Mouse (Mus musculus) MEL (cell line): ENCODE data around the gene Pi4k2a. TPM values are rescaled to one million over a fixed set of nuclear protein-coding genes. Genes with fewer than 3 reads are reported as not detected.

ENCODE experiments used
- DNase-seq: peaks from one replicate; pipeline ENCODE4 v3.0.0; 2011; ENCODE audit warnings: low read depth, low spot score
- H3K27ac ChIP-seq: 2 replicates; pipeline ENCODE4 v1.5.1; 2012; ENCODE audit warnings: low read depth, mild to moderate bottlenecking, control low read depth, low read length, moderate library complexity; ENCODE audit not compliant: control insufficient read depth
- H3K27me3 ChIP-seq, 2 experiments: fragments of 150-350 bp in 1 of 2; sonication (generic) in 1 of 2; 2 replicates each; pipeline ENCODE4 v1.6.1; 2012; ENCODE audit warnings: low read length in 2 of 2, mild to moderate bottlenecking in 2 of 2, improper control_type of control experiment in 1 of 2, moderate library complexity in 1 of 2; ENCODE audit not compliant: insufficient read depth in 2 of 2, control insufficient read depth in 1 of 2
- H3K36me3 ChIP-seq, 2 experiments: 2 replicates each; pipeline ENCODE4 v1.6.1; 2012 to 2014; ENCODE audit warnings: low read length in 2 of 2, improper control_type of control experiment in 1 of 2, inconsistent platforms in 1 of 2, mild to moderate bottlenecking in 1 of 2; ENCODE audit not compliant: insufficient read depth in 2 of 2, control insufficient read depth in 1 of 2
- H3K4me1 ChIP-seq, 2 experiments: fragments of 150-350 bp in 1 of 2; sonication (generic) in 1 of 2; 2 replicates each; pipeline ENCODE4 v1.6.1; 2012; ENCODE audit warnings: low read length in 2 of 2, improper control_type of control experiment in 1 of 2, mild to moderate bottlenecking in 1 of 2; ENCODE audit not compliant: insufficient read depth in 2 of 2, control insufficient read depth in 1 of 2
- H3K4me3 ChIP-seq, 2 experiments: fragments of 150-350 bp in 1 of 2; sonication (generic) in 1 of 2; 2 replicates each; pipeline ENCODE4 v1.5.1; 2012; ENCODE audit warnings: low read depth in 2 of 2, low read length in 2 of 2, mild to moderate bottlenecking in 2 of 2, moderate library complexity in 2 of 2, control low read depth in 1 of 2, improper control_type of control experiment in 1 of 2; ENCODE audit not compliant: control insufficient read depth in 1 of 2, insufficient read depth in 1 of 2
- H3K79me2 ChIP-seq: 2 replicates; pipeline ENCODE4 v1.6.1; 2012; ENCODE audit warnings: mild to moderate bottlenecking, low read length, moderate library complexity; ENCODE audit not compliant: control insufficient read depth, poor library complexity, insufficient read depth
- H3K9ac ChIP-seq: 2 replicates; pipeline ENCODE4 v1.6.1; 2012; ENCODE audit warnings: low read depth, mild to moderate bottlenecking, control low read depth, low read length, moderate library complexity; ENCODE audit not compliant: control insufficient read depth, poor library complexity, severe bottlenecking
- H3K9me3 ChIP-seq: fragments of 150-350 bp; sonication (generic); replicated peaks from 2 replicates; pipeline ENCODE4 v1.6.1; 2012; ENCODE audit warnings: mild to moderate bottlenecking, low read length, improper control_type of control experiment, moderate library complexity; ENCODE audit not compliant: insufficient read depth
- BHLHE40 ChIP-seq: IDR thresholded peaks from 2 replicates; pipeline ENCODE4 v1.6.1; 2012; ENCODE audit warnings: low read depth, mild to moderate bottlenecking, inconsistent platforms, low read length, improper control_type of control experiment, borderline replicate concordance
- CHD2 ChIP-seq: IDR thresholded peaks from 2 replicates; pipeline ENCODE4 v1.6.1; 2011; ENCODE audit warnings: low read length, improper control_type of control experiment
- CTCF ChIP-seq, 3 experiments: IDR thresholded peaks in 2 of 3; conservative IDR thresholded peaks in 1 of 3; 2 replicates each; pipeline ENCODE4 v1.5.1; 2011 to 2012; ENCODE audit warnings: low read length in 3 of 3, low read depth in 2 of 3, mild to moderate bottlenecking in 2 of 3, improper control_type of control experiment in 1 of 3, inconsistent platforms in 1 of 3, mixed read lengths in 1 of 3, moderate library complexity in 1 of 3; ENCODE audit not compliant: control insufficient read depth in 1 of 3, insufficient read depth in 1 of 3, poor library complexity in 1 of 3, severe bottlenecking in 1 of 3
- ELF1 ChIP-seq: IDR thresholded peaks from 2 replicates; pipeline ENCODE4 v1.6.1; 2014; ENCODE audit warnings: low read depth, mild to moderate bottlenecking, inconsistent platforms, low read length, improper control_type of control experiment, moderate library complexity
- EP300 ChIP-seq, 2 experiments: IDR thresholded peaks; 2 replicates each; pipeline ENCODE4 v1.6.1; 2011; ENCODE audit warnings: improper control_type of control experiment in 2 of 2, low read length in 2 of 2, low read depth in 1 of 2, mild to moderate bottlenecking in 1 of 2
- ETS1 ChIP-seq: IDR thresholded peaks from 2 replicates; pipeline ENCODE4 v1.6.1; 2012; ENCODE audit warnings: low read depth, mild to moderate bottlenecking, inconsistent platforms, low read length, improper control_type of control experiment, moderate library complexity
- HCFC1 ChIP-seq: IDR thresholded peaks from 2 replicates; pipeline ENCODE4 v1.6.1; 2012; ENCODE audit warnings: low read depth, mild to moderate bottlenecking, inconsistent platforms, low read length, improper control_type of control experiment, moderate library complexity
- MAX ChIP-seq: IDR thresholded peaks from 2 replicates; pipeline ENCODE4 v1.6.1; 2011; ENCODE audit warnings: low read length, improper control_type of control experiment
- MXI1 ChIP-seq: IDR thresholded peaks from 2 replicates; pipeline ENCODE4 v1.6.1; 2011; ENCODE audit warnings: mild to moderate bottlenecking, low read depth, low read length, improper control_type of control experiment
- MYB ChIP-seq: IDR thresholded peaks from 2 replicates; pipeline ENCODE4 v1.6.1; 2011; ENCODE audit warnings: mild to moderate bottlenecking, low read depth, low read length, improper control_type of control experiment
- MYC ChIP-seq: IDR thresholded peaks from 2 replicates; pipeline ENCODE4 v1.6.1; 2011; ENCODE audit warnings: low read depth, mild to moderate bottlenecking, low read length, improper control_type of control experiment, moderate library complexity
- RAD21 ChIP-seq: IDR thresholded peaks from 2 replicates; pipeline ENCODE4 v1.6.1; 2011; ENCODE audit warnings: mild to moderate bottlenecking, low read depth, low read length, improper control_type of control experiment
- RCOR1 ChIP-seq: IDR thresholded peaks from 2 replicates; pipeline ENCODE4 v1.6.1; 2012; ENCODE audit warnings: low read depth, mild to moderate bottlenecking, inconsistent platforms, low read length, improper control_type of control experiment
- SIN3A ChIP-seq: IDR thresholded peaks from 2 replicates; pipeline ENCODE4 v1.6.1; 2012; ENCODE audit warnings: low read length, improper control_type of control experiment, inconsistent platforms
- SMC3 ChIP-seq: IDR thresholded peaks from 2 replicates; pipeline ENCODE4 v1.6.1; 2011; ENCODE audit warnings: low read depth, low read length, improper control_type of control experiment
- TAL1 ChIP-seq: IDR thresholded peaks from 2 replicates; pipeline ENCODE4 v1.6.1; 2012; ENCODE audit warnings: mild to moderate bottlenecking, inconsistent platforms, low read length, moderate library complexity, mixed read lengths
- TBP ChIP-seq: IDR thresholded peaks from 2 replicates; pipeline ENCODE4 v1.8.0; 2011; ENCODE audit warnings: low read depth, low read length, improper control_type of control experiment
- USF1 ChIP-seq: IDR thresholded peaks from 2 replicates; pipeline ENCODE4 v1.6.1; 2014; ENCODE audit warnings: low read depth, mild to moderate bottlenecking, inconsistent platforms, low read length, improper control_type of control experiment, moderate library complexity
- USF2 ChIP-seq, 2 experiments: IDR thresholded peaks; 2 replicates each; pipeline ENCODE4 v1.6.1; 2011 to 2012; ENCODE audit warnings: improper control_type of control experiment in 2 of 2, low read length in 2 of 2, borderline replicate concordance in 1 of 2, inconsistent platforms in 1 of 2, low read depth in 1 of 2, mild to moderate bottlenecking in 1 of 2; ENCODE audit not compliant: insufficient read depth in 1 of 2
- ZC3H11A ChIP-seq: IDR thresholded peaks from 2 replicates; pipeline ENCODE4 v1.6.1; 2012; ENCODE audit warnings: low read depth, mild to moderate bottlenecking, inconsistent platforms, low read length, improper control_type of control experiment
- ZKSCAN1 ChIP-seq: IDR thresholded peaks from 2 replicates; pipeline ENCODE4 v1.6.1; 2012; ENCODE audit warnings: low read depth, mild to moderate bottlenecking, inconsistent platforms, low read length, improper control_type of control experiment, moderate library complexity
- ZNF384 ChIP-seq: IDR thresholded peaks from 2 replicates; pipeline ENCODE4 v1.6.1; 2012; ENCODE audit warnings: low read depth, mild to moderate bottlenecking, inconsistent platforms, low read length, improper control_type of control experiment
- polyA plus RNA-seq, 2 experiments: library from polyadenylated mRNA; stranded (reverse) in 1 of 2; unstranded in 1 of 2; fragments of >175 nt in 1 of 2; fragments of >200 nt in 1 of 2; gene quantifications; 2 replicates each; pipeline versions ENCODE4 v1.2.1 to v1.2.4; 2012; ENCODE audit warnings: low replicate concordance in 2 of 2, low read depth in 1 of 2; ENCODE audit not compliant: insufficient read length in 2 of 2, insufficient read depth in 1 of 2, missing spikeins in 1 of 2
- total RNA-seq: library from RNA; depleted of rRNA; stranded (reverse); fragments of 300-350 nt; gene quantifications from 2 replicates; pipeline ENCODE4 v1.2.3, GENCODE M21; 2012

The Pi4k2a gene
- total and polyA plus RNA-seq, 3 experiments, result 10.2 to 30.3 TPM; not detected in 1

GRCm38 (mm10) chr19:42045269-42046102, 44.8 kb upstream of the Pi4k2a start, which contains the start of gene Hoga1:
TSS of gene Hoga1 (plus strand) at chr19:42045610.
- no peak within 1 kb of the TSS for H3K27ac ChIP-seq
- H3K27me3 ChIP-seq, result peaks cover 1 to 4% of the 10 kb centered on the region in 2 experiments
- no peaks in the 10 kb centered on the region for H3K9me3 ChIP-seq
- H3K4me3 ChIP-seq, result peak within 1 kb of the TSS; percentile 51 to 53
- peak within 1 kb of the TSS; percentile 50 for H3K9ac ChIP-seq
- peak; percentile 96 for TF ChIP-seq USF1
- peak; percentile 40; the same call in 1 of the 2 replicates for TF ChIP-seq ZNF384
- peak; percentile 94 for TF ChIP-seq MXI1
- TF ChIP-seq CHD2, result no peak
- peak; percentile 100 for TF ChIP-seq BHLHE40
- peak; percentile 46; the same call in 1 of the 2 replicates for TF ChIP-seq ELF1
- peak; percentile 69 for TF ChIP-seq ZC3H11A
- TF ChIP-seq MYB, result no peak
- peak; percentile 46 to 80; a peak in 3 of 4 replicates for TF ChIP-seq USF2 (IDR thresholded peaks at IDR 0.05; ENCODE audit: borderline replicate concordance in 1 of 2, insufficient read depth in 1 of 2, low read depth in 1 of 2, low read length in 2 of 2)
- peak; percentile 67 for TF ChIP-seq RCOR1
- peak; percentile 86 to 98 (median 87) for TF ChIP-seq CTCF (IDR thresholded peaks at IDR 0.05 in 2 of 3, conservative IDR thresholded peaks at IDR 0.05 in 1 of 3; ENCODE audit: control insufficient read depth in 1 of 3, insufficient read depth in 1 of 3, low read depth in 2 of 3, low read length in 3 of 3, poor library complexity in 1 of 3, severe bottlenecking in 1 of 3)
- TF ChIP-seq MYC, result peak; percentile 97
- peak; percentile 96 for TF ChIP-seq SMC3
- TF ChIP-seq RAD21, result peak; percentile 72
- TF ChIP-seq HCFC1, result peak; percentile 71
- TF ChIP-seq TAL1, result no peak
- peak; percentile 99 for TF ChIP-seq MAX
- peak; percentile 60 for TF ChIP-seq ETS1
- no peak for TF ChIP-seq ZKSCAN1
- peak; percentile 93 for TF ChIP-seq SIN3A
- no peak for TF ChIP-seq EP300 (IDR thresholded peaks at IDR 0.05; ENCODE audit: low read depth in 1 of 2, low read length in 2 of 2)
- TF ChIP-seq TBP, result peak; percentile 36; the same call in 1 of the 2 replicates
- DNase-seq, result peak; percentile 97
- no peaks in the 10 kb centered on the region for H3K79me2 ChIP-seq
- no peaks in the 10 kb centered on the region for H3K36me3 ChIP-seq
- peaks cover 0 to 8% of the 10 kb centered on the region in 2 experiments; a peak in 2 of 4 replicates for H3K4me1 ChIP-seq
